Mouse (Mus musculus) liver, postnatal 0 days (tissue): ENCODE measurements around the gene Celsr1.

Experiments used
- CTCF ChIP-seq: sonication (generic); IDR thresholded peaks from 2 replicates; pipeline ENCODE4 v1.5.1; 2016; ENCODE audit warnings: antibody characterized with exemption, low read depth
- EP300 ChIP-seq: IDR thresholded peaks from 2 replicates; pipeline ENCODE4 v1.6.1; 2016; ENCODE audit warnings: antibody characterized with exemption, low read depth, mild to moderate bottlenecking

GRCm38 (mm10) chr15:85909931-85910330, 123.6 kb downstream of the Celsr1 start:
- TF ChIP-seq EP300 (no peak), CTCF (no peak)
